Mouse (Mus musculus) ES-Bruce4 (cell line): Measurements from ENCODE around the gene Tmem251. TPM values are rescaled to one million over a fixed set of nuclear protein-coding genes. Genes with fewer than 3 reads are reported as not detected.

Experiments used
- H3K27ac ChIP-seq: 2 replicates; pipeline ENCODE4 v1.5.1; 2012; ENCODE audit warnings: low read length, inconsistent platforms; ENCODE audit not compliant: insufficient read depth
- H3K27me3 ChIP-seq: 2 replicates; pipeline ENCODE4 v1.6.1; 2012; ENCODE audit warnings: mild to moderate bottlenecking, low read length, inconsistent platforms; ENCODE audit not compliant: control insufficient read depth, poor library complexity, insufficient read depth, severe bottlenecking
- H3K36me3 ChIP-seq: 2 replicates; pipeline ENCODE4 v1.6.1; 2012; ENCODE audit warnings: inconsistent platforms, mild to moderate bottlenecking, low read length, moderate library complexity; ENCODE audit not compliant: control insufficient read depth, poor library complexity, insufficient read depth, severe bottlenecking
- H3K4me1 ChIP-seq: one replicate; pipeline ENCODE4 v1.8.1; 2011; ENCODE audit warnings: low read length; ENCODE audit not compliant: control insufficient read depth, insufficient read depth
- H3K4me3 ChIP-seq: 2 replicates; pipeline ENCODE4 v1.5.1; 2011; ENCODE audit warnings: low read depth, mild to moderate bottlenecking, low read length
- H3K9ac ChIP-seq: 2 replicates; pipeline ENCODE4 v1.6.1; 2012; ENCODE audit warnings: low read depth, mild to moderate bottlenecking, inconsistent platforms; ENCODE audit not compliant: poor library complexity, severe bottlenecking
- H3K9me3 ChIP-seq: replicated peaks from 2 replicates; pipeline ENCODE4 v1.6.1; 2012; ENCODE audit warnings: mild to moderate bottlenecking, low read length, inconsistent platforms; ENCODE audit not compliant: control insufficient read depth, poor library complexity, insufficient read depth, severe bottlenecking
- CTCF ChIP-seq: IDR thresholded peaks from one replicate; pipeline ENCODE4 v1.8.1; 2011; ENCODE audit warnings: low read depth, low read length
- EP300 ChIP-seq: IDR thresholded peaks from 2 replicates; pipeline ENCODE4 v1.6.1; 2011; ENCODE audit warnings: low read depth, low read length; ENCODE audit not compliant: insufficient read depth
- POLR2A ChIP-seq: IDR thresholded peaks from one replicate; pipeline ENCODE4 v1.8.1; 2011; ENCODE audit warnings: low read length; ENCODE audit not compliant: insufficient read depth
- polyA plus RNA-seq: library from polyadenylated mRNA; stranded (reverse); fragments of >200 nt; gene quantifications from 2 replicates; pipeline ENCODE4 v1.2.4, GENCODE M21; 2011; ENCODE audit warnings: low read depth; ENCODE audit not compliant: missing spikeins, insufficient read depth, insufficient read length

The Tmem251 gene
- polyA plus RNA-seq, 1 experiment: 6.3 TPM

- H3K9ac ChIP-seq: no peak overlapping the region
- H3K27me3 ChIP-seq: no peaks in the 10 kb centered on the region
- no peaks in the 10 kb centered on the region for H3K4me1 ChIP-seq
- no peaks in the 10 kb centered on the region for H3K9me3 ChIP-seq
- peaks cover 88% of the 10 kb centered on the region for H3K36me3 ChIP-seq
- TF ChIP-seq POLR2A (no peak), EP300 (no peak), CTCF (no peak)
- peak overlapping the region; percentile 74 for H3K27ac ChIP-seq
- no peak overlapping the region for H3K4me3 ChIP-seq
Measured at GRCm38 (mm10) chr12:102771601-102772000, 28.0 kb downstream of the Tmem251 start.

DNA sequence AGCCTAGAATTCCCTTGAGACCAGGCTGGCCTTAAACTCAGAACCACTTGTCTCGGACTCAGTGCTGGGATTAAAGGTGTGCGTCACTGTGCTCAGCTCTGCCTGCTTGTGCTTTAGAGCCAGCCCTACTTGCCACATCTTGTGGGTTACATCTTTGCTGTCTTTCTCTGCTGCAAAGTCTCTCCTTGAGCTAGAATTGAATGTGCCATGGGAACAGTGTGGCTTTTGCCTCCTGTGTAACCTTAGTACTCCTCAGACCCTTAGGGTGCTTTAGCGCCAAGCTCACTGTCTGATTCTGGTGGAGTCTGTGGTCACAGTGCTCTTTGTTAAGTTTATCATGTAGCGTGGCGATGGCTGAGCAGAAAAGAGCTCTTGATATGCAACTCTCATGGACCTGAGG, 29.1 kb downstream of the Tmem251 start:
- TF ChIP-seq CTCF (no peak), POLR2A (no peak), EP300 (no peak)
- no peak overlapping the region for H3K27ac ChIP-seq
- H3K4me1 ChIP-seq: no peaks in the 10 kb centered on the region
- H3K9me3 ChIP-seq: no peaks in the 10 kb centered on the region
- H3K4me3 ChIP-seq: no peak overlapping the region
- no peak overlapping the region for H3K9ac ChIP-seq
- peaks cover 85% of the 10 kb centered on the region for H3K36me3 ChIP-seq
- no peaks in the 10 kb centered on the region for H3K27me3 ChIP-seq

GRCm38 (mm10) chr12:102776035-102776434, 32.5 kb downstream of the Tmem251 start:
- TF ChIP-seq POLR2A: no peak
- TF ChIP-seq EP300: no peak
- no peak for TF ChIP-seq CTCF
- Histone ChIP-seq H3K9me3 (no peaks in the 10 kb centered on the region), H3K27ac (no peak overlapping the region), H3K4me3 (no peak overlapping the region), H3K9ac (no peak overlapping the region), H3K27me3 (no peaks in the 10 kb centered on the region), H3K36me3 (peaks cover 55% of the 10 kb centered on the region), H3K4me1 (no peaks in the 10 kb centered on the region)

DNA sequence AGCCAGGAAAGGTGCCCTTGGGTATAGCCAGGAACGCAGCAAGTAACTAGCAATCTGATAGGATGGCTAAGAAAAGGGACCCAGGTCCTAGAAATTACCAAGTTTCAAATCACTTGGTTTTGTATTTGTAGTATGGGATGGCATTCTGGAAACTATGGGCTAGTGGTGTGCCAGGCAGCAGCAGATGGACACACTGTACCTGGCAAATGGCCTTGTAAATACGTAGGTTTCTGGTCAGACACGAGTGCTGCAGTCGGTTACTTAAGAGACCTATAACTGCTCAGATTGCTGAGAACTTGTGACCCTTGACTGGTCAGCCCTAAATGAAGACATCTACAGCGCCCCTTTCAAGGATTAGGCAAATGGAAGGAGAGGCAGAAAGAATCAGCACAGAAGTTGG, 34.6 kb downstream of the Tmem251 start:
- no peak for TF ChIP-seq CTCF
- no peak for TF ChIP-seq POLR2A
- no peak for TF ChIP-seq EP300
- no peak overlapping the region for H3K27ac ChIP-seq
- no peak overlapping the region for H3K4me3 ChIP-seq
- no peaks in the 10 kb centered on the region for H3K27me3 ChIP-seq
- H3K4me1 ChIP-seq: no peaks in the 10 kb centered on the region
- H3K9ac ChIP-seq: no peak overlapping the region
- H3K9me3 ChIP-seq: no peaks in the 10 kb centered on the region
- H3K36me3 ChIP-seq: peaks cover 38% of the 10 kb centered on the region

DNA sequence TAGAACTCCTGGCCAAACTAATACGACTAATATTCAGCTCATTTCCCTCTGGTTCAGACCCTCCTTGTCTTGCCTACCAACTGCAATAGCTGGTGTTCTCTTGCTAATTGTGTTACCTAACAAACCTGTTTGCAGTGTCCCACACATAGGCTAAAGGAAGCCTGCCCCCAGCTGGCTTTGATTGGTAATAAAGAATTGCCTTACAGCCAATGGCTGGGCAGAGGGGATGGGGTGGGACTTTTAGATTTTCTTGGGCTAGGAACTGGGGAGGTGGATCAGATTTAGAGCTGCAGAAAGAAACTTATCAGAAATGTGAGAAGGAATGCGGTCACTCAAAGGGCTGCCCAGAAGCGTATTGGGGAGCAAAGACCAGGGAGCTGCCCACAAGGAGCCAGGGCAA, 35.9 kb downstream of the Tmem251 start:
- Histone ChIP-seq H3K36me3 (peaks cover 27% of the 10 kb centered on the region), H3K4me3 (no peak overlapping the region), H3K27ac (0 out of 2 replicates have a peak overlapping the region, but pooled peaks have one; percentile 3), H3K9me3 (no peaks in the 10 kb centered on the region), H3K9ac (no peak overlapping the region), H3K27me3 (no peaks in the 10 kb centered on the region), H3K4me1 (no peaks in the 10 kb centered on the region)
- TF ChIP-seq POLR2A: no peak
- TF ChIP-seq CTCF: peak; percentile 9

GRCm38 (mm10) chr12:102782841-102783240, 39.3 kb downstream of the Tmem251 start:
- Histone ChIP-seq H3K9ac (no peak overlapping the region), H3K4me1 (no peaks in the 10 kb centered on the region), H3K4me3 (no peak overlapping the region), H3K27ac (no peak overlapping the region), H3K36me3 (no peaks in the 10 kb centered on the region; the same call in 1 of the 2 replicates), H3K9me3 (no peaks in the 10 kb centered on the region), H3K27me3 (no peaks in the 10 kb centered on the region)
- TF ChIP-seq EP300: no peak
- TF ChIP-seq POLR2A: no peak
- no peak for TF ChIP-seq CTCF
